Mouse (Mus musculus) heart, embryonic 10.5 days (tissue): ENCODE measurements around the gene Lekr1. TPM values are rescaled to one million over a fixed set of nuclear protein-coding genes. Genes with fewer than 3 reads are reported as not detected.

Source experiments
- DNase-seq: peaks from one replicate; pipeline ENCODE4 v3.0.0-alpha.2; 2017; ENCODE audit warnings: low spot score
- H3K27ac ChIP-seq: fragments of 300-500 bp; sonication (generic); 2 replicates; pipeline ENCODE4 v1.5.1; 2016; ENCODE audit warnings: mild to moderate bottlenecking
- H3K27me3 ChIP-seq: fragments of 300-500 bp; sonication (generic); 2 replicates; pipeline ENCODE4 v1.6.1; 2016; ENCODE audit warnings: mild to moderate bottlenecking; ENCODE audit not compliant: poor library complexity, insufficient read depth, severe bottlenecking
- H3K36me3 ChIP-seq: fragments of 300-500 bp; sonication (generic); 2 replicates; pipeline ENCODE4 v1.6.1; 2016; ENCODE audit warnings: mild to moderate bottlenecking, moderate library complexity
- H3K4me1 ChIP-seq: fragments of 300-500 bp; sonication (generic); 2 replicates; pipeline ENCODE4 v1.6.1; 2016; ENCODE audit warnings: mild to moderate bottlenecking
- H3K4me3 ChIP-seq: fragments of 300-500 bp; sonication (generic); 2 replicates; pipeline ENCODE4 v1.5.1; 2016; ENCODE audit warnings: mild to moderate bottlenecking, moderate library complexity
- H3K9me3 ChIP-seq: fragments of 300-500 bp; sonication (generic); 2 replicates; pipeline ENCODE4 v1.6.1; 2016; ENCODE audit warnings: mild to moderate bottlenecking, moderate library complexity
- WGBS: fragments of 180-500 bp; shearing (Covaris S2); methylation state at CpG from one replicate; pipeline ENCODE4 v1.1.7; 2016; 5-methylcytosine and 5-hydroxymethylcytosine counted together
- polyA plus RNA-seq: library from polyadenylated mRNA; unstranded; fragments of >200 nt; fragmentation: Nextera tagmentation; extraction: Ambion mirVana; gene quantifications from 2 replicates; pipeline ENCODE4 v1.2.1, GENCODE M21; 2016

The Lekr1 gene
- polyA plus RNA-seq, 1 experiment from 2014 or later = 5.3 TPM

- WGBS = under 1% methylated on average over 72 of the region's 72 CpGs
- DNase-seq = peak; percentile 87
- Histone ChIP-seq H3K4me3 (peak overlapping the region; percentile 80), H3K27me3 (peaks cover 13% of the 10 kb centered on the region), H3K4me1 (peaks cover 11% of the 10 kb centered on the region; the same call in 1 of the 2 replicates), H3K27ac (peak overlapping the region; percentile 98), H3K36me3 (no peaks in the 10 kb centered on the region), H3K9me3 (no peaks in the 10 kb centered on the region)
These were observed 7.1 kb upstream of the Lekr1 start for GRCm38 (mm10) chr3:65658721-65659619.

GRCm38 (mm10) chr3:65659620-65659932 lies 6.5 kb upstream of the Lekr1 start:
- Histone ChIP-seq H3K27ac (peak overlapping the region; percentile 98), H3K4me3 (peak overlapping the region; percentile 80), H3K9me3 (no peaks in the 10 kb centered on the region), H3K27me3 (peaks cover 13% of the 10 kb centered on the region), H3K36me3 (no peaks in the 10 kb centered on the region), H3K4me1 (peaks cover 11% of the 10 kb centered on the region; the same call in 1 of the 2 replicates)
- WGBS = 3% methylated on average over 9 of the region's 9 CpGs
- no peak for DNase-seq

GRCm38 (mm10) chr3:65660336-65660735 lies 5.7 kb upstream of the Lekr1 start:
- H3K4me1 ChIP-seq = peaks cover 11% of the 10 kb centered on the region; the same call in 1 of the 2 replicates
- WGBS = 90% methylated on average over 4 of the region's 4 CpGs
- H3K27ac ChIP-seq = no peak overlapping the region
- H3K4me3 ChIP-seq = no peak overlapping the region
- no peaks in the 10 kb centered on the region for H3K36me3 ChIP-seq
- no peak for DNase-seq
- H3K27me3 ChIP-seq = peaks cover 13% of the 10 kb centered on the region
- H3K9me3 ChIP-seq = no peaks in the 10 kb centered on the region

- 77% methylated on average over 3 of the region's 3 CpGs for WGBS
- H3K9me3 ChIP-seq = no peaks in the 10 kb centered on the region
These were observed 4.3 kb upstream of the Lekr1 start for GRCm38 (mm10) chr3:65661731-65662130.

GRCm38 (mm10) chr3:65663176-65663575 lies 2.9 kb upstream of the Lekr1 start:
- H3K4me3 ChIP-seq = no peak overlapping the region
- no peaks in the 10 kb centered on the region for H3K36me3 ChIP-seq
- H3K9me3 ChIP-seq = no peaks in the 10 kb centered on the region
- WGBS = 73% methylated on average over 11 of the region's 11 CpGs
- no peak overlapping the region for H3K27ac ChIP-seq
- H3K27me3 ChIP-seq = no peaks in the 10 kb centered on the region
- peaks cover 16% of the 10 kb centered on the region for H3K4me1 ChIP-seq
- no peak for DNase-seq

More at GRCm38 (mm10) chr3:65661731-65662130, 4.3 kb upstream of the Lekr1 start:
- H3K4me3 ChIP-seq = no peak overlapping the region
- H3K36me3 ChIP-seq = no peaks in the 10 kb centered on the region
- peaks cover 7% of the 10 kb centered on the region for H3K27me3 ChIP-seq
- no peak for DNase-seq
- peaks cover 16% of the 10 kb centered on the region for H3K4me1 ChIP-seq
- H3K27ac ChIP-seq = no peak overlapping the region

- Histone ChIP-seq H3K9me3 (no peaks in the 10 kb centered on the region), H3K27ac (peak overlapping the region; percentile 19; the same call in 1 of the 2 replicates), H3K27me3 (no peaks in the 10 kb centered on the region), H3K36me3 (no peaks in the 10 kb centered on the region), H3K4me3 (no peak overlapping the region), H3K4me1 (peaks cover 12% of the 10 kb centered on the region)
- no peak for DNase-seq
- WGBS = 58% methylated on average over 6 of the region's 6 CpGs
These were observed 4.2 kb downstream of the Lekr1 start for GRCm38 (mm10) chr3:65670216-65670615.

GRCm38 (mm10) chr3:65673725-65674124 lies 7.7 kb downstream of the Lekr1 start:
- no peaks in the 10 kb centered on the region for H3K27me3 ChIP-seq
- peak overlapping the region; percentile 64 for H3K27ac ChIP-seq
- H3K4me1 ChIP-seq = 0 out of 2 replicates have a peak, but pooled peaks cover 7% of the 10 kb centered on the region
- no peak overlapping the region; the same call in 1 of the 2 replicates for H3K4me3 ChIP-seq
- DNase-seq = no peak
- H3K9me3 ChIP-seq = no peaks in the 10 kb centered on the region
- WGBS = 15% methylated on average over 8 of the region's 8 CpGs
- no peaks in the 10 kb centered on the region for H3K36me3 ChIP-seq

- no peaks in the 10 kb centered on the region for H3K27me3 ChIP-seq
- DNase-seq = no peak
- no peaks in the 10 kb centered on the region for H3K4me1 ChIP-seq
- 82% methylated on average over 1 of the region's 1 CpGs for WGBS
- no peak overlapping the region for H3K27ac ChIP-seq
- H3K4me3 ChIP-seq = no peak overlapping the region
- no peaks in the 10 kb centered on the region for H3K36me3 ChIP-seq
- no peaks in the 10 kb centered on the region for H3K9me3 ChIP-seq
These were observed 14.6 kb downstream of the Lekr1 start for GRCm38 (mm10) chr3:65680612-65681011.

GRCm38 (mm10) chr3:65689705-65690104 lies 23.7 kb downstream of the Lekr1 start:
- WGBS = 13% methylated on average over 2 of the region's 2 CpGs
- H3K4me3 ChIP-seq = no peak overlapping the region
- H3K9me3 ChIP-seq = no peaks in the 10 kb centered on the region
- no peak for DNase-seq
- H3K4me1 ChIP-seq = peaks cover 7% of the 10 kb centered on the region
- no peaks in the 10 kb centered on the region for H3K27me3 ChIP-seq
- no peaks in the 10 kb centered on the region for H3K36me3 ChIP-seq
- no peak overlapping the region for H3K27ac ChIP-seq

GRCm38 (mm10) chr3:65690850-65691249 lies 24.8 kb downstream of the Lekr1 start:
- Histone ChIP-seq H3K27ac (no peak overlapping the region), H3K4me1 (peaks cover 7% of the 10 kb centered on the region), H3K9me3 (no peaks in the 10 kb centered on the region), H3K27me3 (no peaks in the 10 kb centered on the region), H3K4me3 (no peak overlapping the region), H3K36me3 (no peaks in the 10 kb centered on the region)
- WGBS = 92% methylated on average over 2 of the region's 2 CpGs
- DNase-seq = no peak

GRCm38 (mm10) chr3:65699704-65700103 lies 33.7 kb downstream of the Lekr1 start:
- Histone ChIP-seq H3K4me1 (no peaks in the 10 kb centered on the region), H3K36me3 (no peaks in the 10 kb centered on the region), H3K4me3 (no peak overlapping the region), H3K27me3 (no peaks in the 10 kb centered on the region), H3K27ac (no peak overlapping the region), H3K9me3 (no peaks in the 10 kb centered on the region)
- 70% methylated on average over 1 of the region's 1 CpGs for WGBS
- no peak for DNase-seq

GRCm38 (mm10) chr3:65714372-65714771 lies 48.3 kb downstream of the Lekr1 start:
- 76% methylated on average over 3 of the region's 3 CpGs for WGBS
- Histone ChIP-seq H3K4me1 (no peaks in the 10 kb centered on the region), H3K9me3 (no peaks in the 10 kb centered on the region), H3K36me3 (no peaks in the 10 kb centered on the region), H3K27ac (no peak overlapping the region), H3K4me3 (no peak overlapping the region), H3K27me3 (no peaks in the 10 kb centered on the region)
- DNase-seq = no peak

GRCm38 (mm10) chr3:65717406-65717805 lies 51.4 kb downstream of the Lekr1 start:
- no peak overlapping the region for H3K27ac ChIP-seq
- H3K4me1 ChIP-seq = no peaks in the 10 kb centered on the region
- H3K36me3 ChIP-seq = no peaks in the 10 kb centered on the region
- WGBS = 68% methylated on average over 2 of the region's 2 CpGs
- DNase-seq = no peak
- no peak overlapping the region for H3K4me3 ChIP-seq
- no peaks in the 10 kb centered on the region for H3K9me3 ChIP-seq
- H3K27me3 ChIP-seq = no peaks in the 10 kb centered on the region
